Mouse (Mus musculus): ENCODE measurements around the gene Enkur.
"Not testable (repeated sequence)": the region's sequence is repeated elsewhere in the genome, so short reads cannot be mapped to it uniquely, and the experiment has no call there.

Enkur gene

GRCm38 (mm10) chr2:21204912-21205830, at the start of gene Enkur, which contains the start of gene Thnsl1:
Gene Enkur, minus strand, starts transcription at chr2:21205365.
Gene Thnsl1, plus strand, starts transcription at chr2:21205724.
- DNase-seq (ENCODE audit: low spot score) = peak; percentile 97

- DNase-seq (ENCODE audit: low spot score) = no peak
Measured at GRCm38 (mm10) chr2:21254308-21254707, 49.1 kb upstream of the Enkur start.

DNA sequence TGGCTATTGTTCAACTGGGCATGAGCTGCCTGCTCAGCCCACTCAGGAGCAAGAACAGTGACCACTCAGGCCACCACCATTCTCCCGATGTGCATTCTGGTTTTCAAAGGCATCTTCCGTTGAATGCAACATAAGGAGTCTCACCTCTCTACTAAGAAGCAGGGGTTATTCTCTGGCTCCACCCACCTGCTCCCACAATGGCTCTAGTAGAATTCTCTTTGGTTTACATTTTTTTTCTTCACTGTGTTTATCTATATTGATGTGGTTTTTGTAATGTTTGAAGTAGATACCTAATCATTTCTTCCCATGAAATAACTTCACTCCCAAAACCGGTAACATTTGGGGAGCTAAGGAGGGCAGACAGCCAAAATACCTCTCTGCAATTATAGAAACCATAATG, 48.5 kb upstream of the Enkur start:
- DNase-seq (ENCODE audit: low spot score) = no peak

GRCm38 (mm10) chr2:21245477-21246102, 40.4 kb upstream of the Enkur start:
- DNase-seq (ENCODE audit: low spot score) = no peak

DNA sequence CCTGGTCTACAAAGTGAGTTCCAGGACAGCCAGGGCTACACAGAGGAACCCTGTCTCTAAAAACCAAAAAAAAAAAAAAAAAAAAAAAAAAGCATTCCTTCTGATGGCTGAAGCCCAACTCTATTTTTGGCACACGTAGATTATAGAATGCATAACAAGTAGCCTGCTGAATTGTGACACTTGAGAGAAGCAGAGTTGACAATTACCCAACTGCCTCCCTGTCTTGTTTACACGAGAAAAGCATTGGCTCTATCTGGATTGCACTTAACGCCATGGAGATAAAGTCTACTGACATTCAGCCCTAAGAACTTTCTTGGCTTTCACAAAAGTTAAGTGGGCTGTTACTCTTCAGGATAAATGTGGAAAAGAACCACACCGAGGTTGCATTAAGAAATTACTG, 39.8 kb upstream of the Enkur start:
- DNase-seq (ENCODE audit: low spot score) = no peak

DNA sequence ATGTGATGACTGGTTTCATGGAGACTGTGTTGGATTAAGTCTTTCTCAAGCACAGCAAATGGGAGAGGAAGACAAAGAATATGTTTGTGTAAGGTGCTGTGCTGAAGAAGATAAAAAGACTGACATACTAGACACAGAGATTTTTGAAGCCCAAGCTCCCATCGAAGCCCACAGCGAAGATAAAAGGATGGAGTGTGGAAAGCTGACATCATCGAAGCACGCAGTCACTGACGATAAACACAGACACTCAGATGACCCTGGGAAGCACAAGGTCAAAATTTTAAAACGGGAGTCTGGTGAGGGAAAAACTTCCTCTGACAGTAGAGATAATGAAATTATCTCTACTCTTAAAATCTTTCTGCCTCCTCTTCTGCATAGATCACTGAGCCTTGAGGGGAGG, 38.9 kb upstream of the Enkur start:
- DNase-seq (ENCODE audit: low spot score) = not testable (repeated sequence)

- no peak for DNase-seq (ENCODE audit: low spot score)
Measured at GRCm38 (mm10) chr2:21236846-21237245, 31.7 kb upstream of the Enkur start.

GRCm38 (mm10) chr2:21235844-21236386, 30.8 kb upstream of the Enkur start:
- no peak for DNase-seq (ENCODE audit: low spot score)

DNA sequence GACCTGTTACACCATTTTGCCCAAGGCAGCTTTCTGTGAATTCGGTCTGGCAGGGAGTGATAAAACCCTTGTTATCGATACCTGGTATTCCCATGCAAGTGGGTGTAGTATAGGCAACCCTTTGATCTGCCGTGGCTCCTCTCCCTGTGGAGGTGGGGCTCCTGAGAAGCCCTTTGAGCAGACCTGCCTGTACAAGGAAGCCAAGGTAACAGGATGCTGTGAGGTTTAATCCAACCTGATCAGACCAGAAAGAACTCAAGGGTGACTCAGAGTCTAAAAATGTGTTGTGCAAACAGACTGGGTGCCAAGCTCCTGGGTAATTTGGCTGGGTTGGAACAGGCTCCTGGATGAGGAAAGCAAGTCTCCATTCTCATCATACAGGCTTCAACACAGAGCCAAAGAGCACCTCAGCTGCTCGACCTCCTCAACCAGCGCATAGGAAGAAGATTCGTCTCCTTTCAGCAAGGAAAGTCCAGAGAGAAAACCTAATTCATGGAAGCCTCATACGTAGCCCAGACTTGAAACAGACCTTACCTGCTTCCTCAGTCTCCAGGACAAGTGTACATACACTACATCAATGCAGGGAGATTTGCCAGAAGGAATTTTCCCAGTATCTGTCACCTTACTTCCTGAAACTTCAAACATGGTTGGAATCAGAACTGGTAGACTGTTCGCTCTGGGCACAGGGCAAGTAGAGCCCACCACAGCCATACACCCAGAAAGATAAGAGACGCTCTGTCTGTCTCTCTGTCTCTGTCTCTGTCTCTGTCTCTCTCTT, 29.9 kb upstream of the Enkur start:
- no peak for DNase-seq (ENCODE audit: low spot score)

DNA sequence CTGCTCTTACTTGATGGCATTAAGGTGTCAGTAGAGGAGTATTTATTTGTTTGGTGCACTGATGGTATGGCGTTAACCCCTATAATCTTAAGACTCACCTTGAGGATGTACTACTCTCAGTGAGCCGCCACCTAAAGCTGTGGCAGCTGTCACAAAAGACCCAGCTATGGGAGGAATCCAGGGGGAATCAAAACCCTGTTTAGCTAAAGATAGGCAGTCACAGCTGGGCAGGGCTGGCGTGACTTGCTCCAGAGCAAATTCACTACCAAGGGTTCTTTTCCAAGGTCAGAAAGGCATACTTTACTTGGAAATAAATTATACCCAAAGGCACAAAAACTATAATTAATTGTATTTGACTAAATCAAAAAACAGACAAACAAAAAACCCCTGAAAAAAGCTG, 26.0 kb upstream of the Enkur start:
- DNase-seq (ENCODE audit: low spot score) = no peak

GRCm38 (mm10) chr2:21230276-21230675, 25.1 kb upstream of the Enkur start:
- no peak for DNase-seq (ENCODE audit: low spot score)

GRCm38 (mm10) chr2:21222453-21223384, 17.6 kb upstream of the Enkur start:
- no peak for DNase-seq (ENCODE audit: low spot score)

DNA sequence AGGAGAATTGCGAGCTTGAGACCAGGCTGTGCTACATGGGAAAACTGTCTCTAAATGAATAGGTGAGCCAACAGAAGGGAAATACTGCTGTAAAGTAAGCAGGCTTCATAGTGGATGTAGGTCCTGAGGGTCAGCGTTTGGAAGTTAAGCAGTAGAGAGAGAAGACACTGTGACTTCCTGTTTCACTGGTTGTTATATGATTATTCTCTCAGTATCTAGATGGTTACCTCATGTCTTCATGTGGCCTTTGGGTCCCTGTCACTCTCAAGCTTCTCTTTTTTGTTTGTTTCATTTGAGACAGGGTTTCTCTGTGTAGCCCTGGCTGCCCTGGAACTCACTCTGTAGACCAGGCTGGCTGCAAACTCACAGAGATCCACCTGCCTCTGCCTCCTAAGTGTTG, 10.1 kb upstream of the Enkur start:
- DNase-seq (ENCODE audit: low spot score) = no peak

DNA sequence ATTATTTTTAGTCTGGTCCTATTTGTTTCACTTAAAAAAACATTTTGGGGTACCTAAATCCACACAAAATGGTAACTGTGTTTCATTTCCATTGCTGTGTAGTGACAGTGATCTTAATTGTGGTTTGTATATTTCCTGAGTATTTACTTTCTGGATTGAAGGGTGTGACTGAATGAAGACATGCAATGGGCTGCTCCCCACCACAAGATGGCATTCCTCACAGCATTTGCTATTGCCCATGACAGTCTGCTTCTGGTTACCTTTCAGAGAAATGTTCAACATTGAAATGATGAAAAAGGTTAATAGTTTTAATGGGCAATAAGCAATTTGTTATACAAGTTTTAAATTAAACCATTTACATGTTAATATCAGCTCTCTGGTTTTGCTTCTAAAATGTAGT, 9.2 kb upstream of the Enkur start:
- DNase-seq (ENCODE audit: low spot score) = no peak

DNA sequence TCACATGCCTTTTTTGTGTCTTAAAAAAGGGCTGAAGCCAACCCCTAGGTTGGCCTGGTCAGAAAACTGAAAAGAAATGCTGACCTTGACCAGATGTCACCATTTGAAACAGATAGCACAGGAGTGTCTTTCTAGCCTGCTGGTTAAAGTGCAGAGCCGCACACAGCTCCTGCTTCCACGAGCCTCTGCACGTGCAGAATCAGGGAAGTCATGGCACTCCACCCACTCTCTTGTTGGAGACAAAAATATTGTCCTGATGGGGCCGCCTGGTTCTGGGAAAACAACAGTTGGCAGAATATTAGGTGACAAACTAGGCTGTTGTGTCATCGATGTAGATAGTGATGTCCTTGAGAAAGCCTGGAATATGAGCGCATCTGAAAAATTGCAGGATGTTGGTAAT, 6.2 kb upstream of the Enkur start:
- no peak for DNase-seq (ENCODE audit: low spot score)

GRCm38 (mm10) chr2:21206278-21206677, 1.1 kb upstream of the Enkur start:
- no peak for DNase-seq (ENCODE audit: low spot score)

GRCm38 (mm10) chr2:21205831-21206159, 630 bp upstream of the Enkur start:
- no peak for DNase-seq (ENCODE audit: low spot score)

- no peak for DNase-seq (ENCODE audit: low spot score)
Measured at GRCm38 (mm10) chr2:21202754-21203153, 2.4 kb downstream of the Enkur start.

GRCm38 (mm10) chr2:21199051-21199450, 6.1 kb downstream of the Enkur start:
- DNase-seq (ENCODE audit: low spot score) = no peak

GRCm38 (mm10) chr2:21195233-21195632, 9.9 kb downstream of the Enkur start:
- DNase-seq (ENCODE audit: low spot score) = no peak

DNA sequence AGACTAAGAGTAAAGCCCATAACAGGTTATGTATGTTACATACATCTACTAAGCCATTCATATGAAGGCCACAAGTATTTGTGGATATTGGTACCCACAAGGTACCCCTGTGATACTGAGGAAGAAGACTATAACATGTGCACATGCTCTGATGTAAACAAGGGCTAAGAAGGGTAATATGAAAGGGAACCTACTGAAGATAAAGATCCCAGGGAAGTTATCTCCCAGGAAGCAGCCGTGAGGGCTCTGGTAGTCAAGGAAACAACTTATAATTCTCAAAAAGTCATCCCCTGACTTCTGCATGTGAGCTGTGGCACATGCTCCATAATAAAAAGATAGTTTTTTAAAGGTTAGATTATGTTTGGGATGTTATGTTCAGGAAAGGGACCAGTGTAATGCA, 13.9 kb downstream of the Enkur start:
- DNase-seq (ENCODE audit: low spot score) = no peak
